Mouse (Mus musculus) macrophage (primary cell): Measurements from ENCODE around the gene Fam189a2. TPM values are rescaled to one million over a fixed set of nuclear protein-coding genes. Genes with fewer than 3 reads are reported as not detected.

Source experiments
- H3K27ac ChIP-seq: fragments of 350-480 bp; formaldehyde crosslinking; 2 replicates; pipeline ENCODE4 v1.9.0; 2021
- H3K36me3 ChIP-seq: fragments of 350-480 bp; formaldehyde crosslinking; 2 replicates; pipeline ENCODE4 v1.9.0; 2021; ENCODE audit errors: inconsistent target
- H3K4me3 ChIP-seq: fragments of 350-480 bp; formaldehyde crosslinking; 2 replicates; pipeline ENCODE4 v1.9.0; 2021; ENCODE audit errors: inconsistent target
- H3K79me2 ChIP-seq: fragments of 350-480 bp; formaldehyde crosslinking; 2 replicates; pipeline ENCODE4 v1.9.0; 2021; ENCODE audit errors: inconsistent target
- WGBS: methylation state at CpG from one replicate; pipeline ENCODE4 v1.1.7; 2026; ENCODE audit warnings: inconsistent platforms; ENCODE audit not compliant: missing documents; 5-methylcytosine and 5-hydroxymethylcytosine counted together
- polyA plus RNA-seq: library from polyadenylated mRNA; stranded (reverse); fragments of 250-400 nt; gene quantifications from 3 replicates; pipeline ENCODE4 v1.2.4, GENCODE M21; 2018; ENCODE audit warnings: inconsistent platforms

Gene Fam189a2
- polyA plus RNA-seq, 1 experiment from 2014 or later, result not detected

DNA sequence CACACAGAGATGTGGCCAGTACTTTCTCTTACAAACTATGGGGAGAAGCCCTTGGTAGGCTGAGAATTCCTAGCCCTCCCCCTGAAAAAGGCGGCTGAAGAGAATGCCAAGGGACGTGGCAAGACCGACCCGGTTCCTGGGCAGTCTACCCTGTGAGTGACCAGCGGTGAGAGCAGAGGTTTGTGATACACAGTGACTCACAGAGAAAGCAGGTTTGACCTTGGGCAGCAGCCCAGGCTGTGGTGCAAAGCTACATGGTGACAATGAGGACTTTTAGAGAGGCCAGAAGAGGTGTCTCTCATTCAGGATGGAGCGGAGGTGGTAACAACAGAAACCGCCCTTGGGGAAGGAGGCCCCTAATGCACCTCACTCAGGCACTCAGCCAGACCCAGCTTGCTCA, 59.4 kb downstream of the Fam189a2 start:
- no peaks in the 10 kb centered on the region for H3K79me2 ChIP-seq
- no peak overlapping the region for H3K4me3 ChIP-seq
- 92% methylated on average over 7 of the region's 7 CpGs for WGBS
- H3K36me3 ChIP-seq, result no peaks in the 10 kb centered on the region
- H3K27ac ChIP-seq, result no peak overlapping the region

DNA sequence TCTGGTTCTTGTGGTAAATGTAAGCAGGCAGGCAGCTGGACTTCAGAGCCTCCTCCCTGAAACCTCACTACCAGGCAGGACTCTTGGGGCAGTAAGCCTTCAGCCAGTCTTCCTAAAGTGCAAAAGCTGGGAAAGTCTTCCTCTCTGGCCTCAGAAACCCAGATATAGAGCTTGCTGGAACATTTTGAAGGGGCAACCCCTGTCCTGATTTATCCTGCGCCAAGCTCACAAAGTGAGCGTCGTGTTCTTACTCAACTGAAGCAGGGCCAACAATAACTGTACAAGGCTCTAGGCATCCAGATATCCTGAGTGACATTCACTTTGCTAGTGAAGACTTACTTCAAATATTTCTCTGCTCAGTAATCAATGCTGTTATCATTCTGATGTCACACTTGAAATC, 60.4 kb downstream of the Fam189a2 start:
- no peak overlapping the region for H3K27ac ChIP-seq

DNA sequence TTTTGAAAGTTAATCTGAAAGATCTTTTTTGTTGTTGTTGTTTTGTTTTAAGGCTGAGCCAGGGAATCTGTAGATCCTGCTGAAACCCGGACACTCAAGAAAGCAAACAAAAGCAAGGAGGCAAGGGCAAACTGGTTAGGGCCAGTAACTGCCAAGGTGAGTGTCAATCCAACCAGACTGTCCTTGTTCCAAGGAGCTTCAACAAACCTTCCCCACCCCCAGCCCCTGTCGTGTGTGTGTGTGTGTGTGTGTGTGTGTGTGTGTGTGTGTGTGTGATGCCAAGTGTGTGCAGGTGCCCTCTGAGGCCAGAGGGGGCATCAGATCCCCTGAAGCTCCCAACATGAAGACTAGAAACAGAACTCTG, 62.0 kb downstream of the Fam189a2 start:
- Histone ChIP-seq H3K27ac (no peak overlapping the region), H3K36me3 (no peaks in the 10 kb centered on the region), H3K79me2 (no peaks in the 10 kb centered on the region), H3K4me3 (no peak overlapping the region)
- 93% methylated on average over 2 of the region's 2 CpGs for WGBS

More for the DNA sequence above, 60.4 kb downstream of the Fam189a2 start:
- Histone ChIP-seq H3K4me3 (no peak overlapping the region), H3K36me3 (no peaks in the 10 kb centered on the region), H3K79me2 (no peaks in the 10 kb centered on the region)
- WGBS, result 96% methylated on average over 3 of the region's 3 CpGs

DNA sequence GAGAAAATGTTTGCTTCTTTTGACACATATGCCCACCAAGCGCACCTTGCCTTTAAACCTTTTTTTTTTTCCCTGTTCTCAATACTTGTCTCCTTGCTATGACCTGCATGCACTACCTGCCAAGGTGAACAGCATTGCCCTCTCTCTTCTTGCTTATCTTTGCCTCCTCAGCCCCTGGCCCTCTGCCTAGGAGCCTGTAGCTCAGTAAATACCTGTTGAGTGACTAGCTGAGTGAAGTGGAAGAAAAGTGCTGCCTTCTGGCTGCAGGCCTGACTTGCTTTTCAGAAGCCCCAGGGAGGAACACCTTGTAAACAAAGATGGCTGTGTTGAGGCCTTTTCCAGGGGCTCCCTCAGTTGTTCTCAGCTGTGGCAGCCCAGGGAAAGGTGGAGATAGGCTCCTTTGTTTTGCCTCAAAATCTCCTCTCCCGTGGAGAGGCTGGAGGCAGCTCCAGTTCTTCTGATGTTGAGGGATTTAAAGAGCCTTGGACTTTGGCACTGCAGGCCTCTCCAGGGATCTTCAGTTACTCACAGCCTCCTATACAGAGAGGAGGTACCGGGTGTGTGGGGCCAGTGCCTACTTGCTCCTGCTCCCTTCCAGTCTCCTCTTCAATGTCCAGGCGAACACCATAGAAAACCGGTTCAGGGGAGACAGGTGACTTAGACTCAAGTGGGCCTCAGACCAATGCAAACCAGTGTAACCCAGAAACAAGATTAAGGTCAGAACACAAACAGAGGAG, 62.5 kb downstream of the Fam189a2 start:
- Histone ChIP-seq H3K36me3 (no peaks in the 10 kb centered on the region), H3K79me2 (no peaks in the 10 kb centered on the region), H3K27ac (no peak overlapping the region), H3K4me3 (no peak overlapping the region)
- WGBS, result 89% methylated on average over 5 of the region's 5 CpGs

DNA sequence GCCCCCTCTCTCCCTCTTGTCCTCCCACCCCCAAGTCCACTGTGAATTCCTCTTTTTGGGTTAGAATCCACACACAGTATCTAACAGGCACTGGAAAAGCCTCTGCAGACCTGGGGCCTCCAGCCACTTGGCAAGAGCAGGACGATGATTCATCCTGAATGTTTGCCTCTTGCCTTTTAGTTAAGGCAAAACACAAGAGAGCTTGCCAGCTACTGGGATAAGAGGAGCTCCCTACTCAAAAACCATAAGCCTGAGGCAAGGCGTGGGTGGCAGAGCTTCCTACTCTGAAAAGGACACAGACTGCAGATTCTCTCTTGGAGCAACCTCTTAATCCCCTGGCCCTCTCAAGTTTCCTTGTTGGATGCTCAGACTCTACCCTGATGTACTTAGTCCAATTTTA, 63.7 kb downstream of the Fam189a2 start:
- 86% methylated on average over 2 of the region's 2 CpGs for WGBS
- H3K27ac ChIP-seq, result no peak overlapping the region
- no peaks in the 10 kb centered on the region for H3K36me3 ChIP-seq
- H3K79me2 ChIP-seq, result no peaks in the 10 kb centered on the region
- no peak overlapping the region for H3K4me3 ChIP-seq

DNA sequence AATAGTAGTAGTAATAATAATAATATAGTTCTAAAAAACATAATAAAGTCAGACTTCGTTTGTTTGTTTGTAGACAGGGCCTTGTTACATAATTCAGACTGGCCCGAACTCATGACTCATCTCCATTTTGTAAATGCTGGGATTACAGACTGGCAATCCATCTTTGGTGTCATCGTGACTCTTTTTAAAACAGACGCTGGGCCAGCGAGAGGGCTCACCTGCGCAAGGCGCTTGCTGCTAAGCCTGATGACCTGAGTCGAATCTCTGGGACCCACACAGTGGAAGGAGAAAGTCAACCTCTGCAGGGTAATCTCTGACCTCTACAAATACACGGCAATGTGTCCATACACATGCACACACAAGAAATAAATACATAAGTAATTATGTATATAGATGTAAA, 64.4 kb downstream of the Fam189a2 start:
- 95% methylated on average over 9 of the region's 9 CpGs for WGBS
- no peak overlapping the region for H3K4me3 ChIP-seq
- no peak overlapping the region for H3K27ac ChIP-seq
- no peaks in the 10 kb centered on the region for H3K36me3 ChIP-seq
- no peaks in the 10 kb centered on the region for H3K79me2 ChIP-seq

DNA sequence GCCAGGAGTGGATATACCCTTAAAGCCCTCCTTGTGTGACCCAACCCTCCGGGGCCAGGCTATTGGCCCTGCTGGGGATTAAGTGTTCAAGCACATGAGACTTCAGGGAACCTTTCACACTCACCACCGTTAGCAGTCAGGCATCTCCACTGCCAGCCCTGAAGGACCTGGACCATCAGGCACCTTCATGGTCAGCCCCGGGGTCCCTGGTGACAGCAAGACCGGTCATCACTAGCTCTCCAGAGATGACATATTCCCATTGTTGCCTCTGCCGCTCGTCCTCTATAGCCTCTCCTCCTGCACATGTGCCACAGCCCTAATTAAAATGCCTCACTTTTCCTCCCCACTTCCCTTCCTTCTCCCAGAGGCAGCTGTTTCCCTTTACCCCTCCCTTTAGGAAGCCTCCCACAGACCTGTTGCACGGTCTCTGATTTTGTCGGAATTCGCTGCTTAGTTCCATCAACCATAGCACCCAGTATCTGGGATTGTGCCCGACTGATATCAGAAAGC, 66.4 kb downstream of the Fam189a2 start:
- Histone ChIP-seq H3K27ac (no peak overlapping the region), H3K79me2 (no peaks in the 10 kb centered on the region), H3K4me3 (no peak overlapping the region), H3K36me3 (no peaks in the 10 kb centered on the region)
- WGBS, result 91% methylated on average over 10 of the region's 10 CpGs

DNA sequence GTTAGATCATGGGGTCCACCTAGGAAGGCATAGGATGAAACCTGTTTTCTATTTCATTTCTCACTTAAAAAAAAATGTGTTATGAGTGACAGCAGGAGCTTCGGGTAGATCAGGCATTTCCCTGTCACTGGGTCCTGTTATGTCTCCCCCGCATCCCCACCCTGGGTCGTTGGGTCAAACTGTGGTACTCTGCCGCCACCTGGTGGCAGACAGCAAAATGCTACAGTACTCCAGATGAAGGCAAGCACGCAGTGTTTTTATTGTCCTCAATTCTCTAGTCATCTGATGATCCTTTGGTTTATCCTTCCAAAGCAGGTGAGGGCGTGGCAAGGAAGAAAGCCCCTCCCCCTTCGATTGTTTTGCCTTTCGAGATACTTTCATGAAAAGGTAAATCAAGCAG, 69.3 kb downstream of the Fam189a2 start:
- Histone ChIP-seq H3K36me3 (no peaks in the 10 kb centered on the region), H3K4me3 (no peak overlapping the region), H3K27ac (no peak overlapping the region), H3K79me2 (no peaks in the 10 kb centered on the region)
- WGBS, result 7% methylated on average over 8 of the region's 8 CpGs

DNA sequence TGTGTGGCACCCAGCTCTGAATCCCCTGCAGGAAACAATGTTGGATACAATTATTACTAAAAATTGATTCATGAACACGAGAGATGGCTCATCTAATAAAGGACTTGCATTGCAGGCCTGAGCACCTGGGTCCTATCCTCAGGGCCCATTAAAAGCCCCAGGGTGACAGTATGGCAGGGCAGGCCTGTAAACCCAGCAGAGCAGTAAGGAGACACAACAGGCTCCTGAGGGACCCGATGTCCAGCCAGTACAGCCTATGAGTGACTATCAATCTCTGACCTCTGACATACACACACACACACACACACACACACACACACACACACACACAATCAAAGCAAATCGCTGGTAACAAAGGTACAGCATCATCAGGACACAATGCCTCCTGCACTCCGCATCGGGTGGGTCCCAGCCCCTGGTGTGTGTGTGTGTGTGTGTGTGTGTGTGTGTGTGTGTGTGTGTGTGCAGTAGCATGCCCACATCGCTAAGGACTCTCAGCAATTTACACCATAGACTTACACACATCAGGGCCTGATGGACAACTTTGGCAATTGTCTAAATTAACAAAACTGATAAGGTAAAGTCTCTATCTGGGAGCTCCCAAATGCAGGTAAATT, 69.9 kb downstream of the Fam189a2 start:
- Histone ChIP-seq H3K36me3 (no peaks in the 10 kb centered on the region), H3K79me2 (no peaks in the 10 kb centered on the region)
- WGBS, result 92% methylated on average over 2 of the region's 6 CpGs

DNA sequence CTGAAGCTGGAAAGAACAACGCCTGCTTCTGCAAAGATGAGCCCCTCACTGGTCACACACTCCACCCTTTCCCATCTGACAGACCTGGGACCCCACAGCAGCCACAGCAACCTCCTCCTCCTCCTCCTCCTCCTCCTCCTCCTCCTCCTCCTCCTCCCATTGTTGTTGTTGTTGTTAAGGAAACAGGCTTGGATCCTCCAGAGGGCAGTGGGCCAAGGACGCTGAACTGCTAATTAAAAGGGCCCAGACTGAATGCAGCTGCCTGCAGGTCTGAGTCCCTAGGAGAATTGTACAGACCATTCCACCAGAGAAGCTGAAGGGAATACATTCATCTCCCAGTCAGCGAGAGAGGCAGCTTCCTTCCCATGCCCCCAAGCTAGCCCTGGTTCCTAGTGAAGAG, 70.5 kb downstream of the Fam189a2 start:
- no peaks in the 10 kb centered on the region for H3K36me3 ChIP-seq
- H3K27ac ChIP-seq, result no peak overlapping the region
- H3K79me2 ChIP-seq, result no peaks in the 10 kb centered on the region
- H3K4me3 ChIP-seq, result no peak overlapping the region
- WGBS, result 87% methylated on average over 2 of the region's 3 CpGs

More for the DNA sequence above, 69.9 kb downstream of the Fam189a2 start:
- no peak overlapping the region for H3K4me3 ChIP-seq
- H3K27ac ChIP-seq, result no peak overlapping the region

DNA sequence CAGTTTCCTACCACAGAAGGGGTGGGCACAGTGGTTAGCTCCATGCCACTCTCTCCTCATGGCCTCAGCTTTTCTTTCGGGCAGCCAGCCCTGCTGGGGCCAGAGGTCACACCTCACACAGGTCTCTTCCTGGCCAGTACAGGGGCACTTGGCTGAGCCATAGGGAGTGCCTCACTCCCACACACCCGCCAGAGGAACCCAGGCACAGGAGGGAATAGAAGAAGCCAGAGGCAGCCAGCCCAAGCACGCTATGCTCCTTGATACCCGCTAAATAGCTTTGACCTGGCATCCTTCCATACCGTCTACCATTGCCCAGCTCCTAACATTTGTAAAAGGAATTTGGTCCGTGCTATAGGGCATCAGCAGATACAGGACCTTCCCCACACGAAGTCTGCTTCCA, 70.9 kb downstream of the Fam189a2 start:
- H3K4me3 ChIP-seq, result no peak overlapping the region
- no peaks in the 10 kb centered on the region for H3K79me2 ChIP-seq
- H3K36me3 ChIP-seq, result no peaks in the 10 kb centered on the region
- H3K27ac ChIP-seq, result no peak overlapping the region
- WGBS, result 93% methylated on average over 7 of the region's 7 CpGs

DNA sequence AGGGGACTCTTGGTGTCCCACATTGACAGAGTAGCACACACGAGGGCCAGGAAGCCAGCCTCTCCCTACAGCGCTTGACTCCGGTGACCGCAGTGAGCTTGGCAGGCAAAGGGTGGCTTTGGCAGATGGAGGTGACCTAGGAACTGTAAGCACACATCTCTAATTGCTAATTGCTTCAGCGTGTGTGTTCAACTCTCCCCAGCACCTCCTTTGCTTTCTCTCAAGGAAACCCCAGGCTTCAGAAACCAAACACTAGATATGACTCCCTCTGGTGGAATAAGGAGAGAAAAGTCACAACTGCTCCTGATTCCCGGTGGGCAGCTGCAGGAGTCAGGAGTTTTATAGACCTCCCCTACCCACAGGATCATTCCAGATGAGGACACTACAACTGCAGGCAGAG, 71.9 kb downstream of the Fam189a2 start:
- WGBS, result 61% methylated on average over 6 of the region's 6 CpGs
- Histone ChIP-seq H3K4me3 (no peak overlapping the region), H3K27ac (no peak overlapping the region), H3K36me3 (no peaks in the 10 kb centered on the region), H3K79me2 (no peaks in the 10 kb centered on the region)

DNA sequence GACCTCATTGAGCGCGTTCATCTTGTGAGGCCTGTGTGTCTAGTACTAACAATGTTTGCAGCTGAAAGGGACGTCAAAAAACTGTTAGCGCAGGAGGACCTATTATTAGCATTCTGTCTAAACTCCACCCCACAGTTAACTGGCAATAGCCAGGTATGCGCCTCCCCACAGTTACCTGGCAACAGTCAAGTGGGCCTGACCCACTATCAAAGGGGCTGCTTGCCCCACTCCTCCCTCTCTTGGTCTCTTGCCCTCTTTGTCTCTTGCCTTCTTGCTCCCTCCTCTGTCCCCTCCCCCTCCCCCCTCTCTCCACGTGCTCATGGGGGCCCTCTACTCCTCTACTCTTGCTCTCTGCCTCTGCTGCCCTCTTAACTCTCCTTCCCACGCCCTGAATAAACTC, 73.3 kb downstream of the Fam189a2 start:
- H3K27ac ChIP-seq, result no peak overlapping the region
- H3K36me3 ChIP-seq, result no peaks in the 10 kb centered on the region
- H3K4me3 ChIP-seq, result no peak overlapping the region
- no peaks in the 10 kb centered on the region for H3K79me2 ChIP-seq
- 80% methylated on average over 7 of the region's 7 CpGs for WGBS

DNA sequence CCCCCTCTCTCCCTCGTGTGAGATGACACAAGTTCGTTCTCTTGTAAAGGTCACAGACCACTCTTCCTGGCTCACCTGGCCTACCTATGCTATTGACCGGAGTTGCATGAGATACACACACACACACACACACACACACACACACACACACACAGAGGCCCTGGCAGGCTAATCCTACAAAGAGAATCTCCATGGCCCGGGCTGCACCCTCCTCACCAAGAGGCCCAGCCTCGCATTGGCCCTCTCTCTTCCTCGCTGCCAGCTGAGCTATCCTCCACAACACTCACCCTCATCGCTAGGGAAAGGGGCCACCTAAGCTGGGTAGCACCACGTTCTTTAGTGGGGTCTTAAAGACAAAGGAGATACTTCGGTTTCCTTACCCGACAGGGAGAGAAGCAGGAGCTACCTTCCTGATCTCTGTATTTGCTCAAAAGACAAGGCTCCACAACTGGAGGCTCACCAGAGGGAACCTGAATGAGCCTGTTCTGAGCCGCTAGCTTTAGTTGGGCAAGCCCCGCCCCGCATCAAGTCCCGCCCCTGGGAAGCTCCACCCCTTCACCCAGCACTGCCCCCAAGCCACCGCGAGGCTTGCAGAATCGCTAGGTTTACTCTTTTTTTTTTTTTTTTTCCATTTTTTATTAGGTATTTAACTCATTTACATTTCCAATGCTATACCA, 74.4 kb downstream of the Fam189a2 start:
- H3K4me3 ChIP-seq, result no peak overlapping the region
- H3K36me3 ChIP-seq, result no peaks in the 10 kb centered on the region
- WGBS, result 82% methylated on average over 11 of the region's 17 CpGs
- H3K79me2 ChIP-seq, result no peaks in the 10 kb centered on the region
- no peak overlapping the region for H3K27ac ChIP-seq

DNA sequence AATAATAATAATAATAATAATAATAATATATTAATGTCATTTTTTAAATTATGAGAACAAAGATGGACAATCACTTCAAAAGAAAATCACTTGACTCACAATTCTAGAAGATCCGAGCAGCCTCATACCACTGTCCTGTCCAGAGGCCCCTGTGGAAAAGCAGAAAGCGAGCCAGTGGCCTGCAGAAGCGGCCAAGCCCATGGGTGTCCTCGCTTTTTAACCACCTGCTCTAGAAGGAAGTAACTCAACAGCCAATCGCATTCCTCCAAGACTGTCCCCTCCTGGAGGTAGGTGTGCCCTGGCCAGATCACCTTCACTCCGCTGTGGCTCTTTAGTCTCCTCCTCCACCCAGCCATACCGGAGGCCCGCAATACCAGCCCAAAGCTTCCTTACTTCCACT, 75.4 kb downstream of the Fam189a2 start:
- Histone ChIP-seq H3K36me3 (no peaks in the 10 kb centered on the region), H3K79me2 (no peaks in the 10 kb centered on the region), H3K4me3 (no peak overlapping the region), H3K27ac (no peak overlapping the region)
- WGBS, result 96% methylated on average over 8 of the region's 8 CpGs
